Mouse (Mus musculus): ENCODE results near the gene 4930432K21Rik.

4930432K21Rik gene

DNA sequence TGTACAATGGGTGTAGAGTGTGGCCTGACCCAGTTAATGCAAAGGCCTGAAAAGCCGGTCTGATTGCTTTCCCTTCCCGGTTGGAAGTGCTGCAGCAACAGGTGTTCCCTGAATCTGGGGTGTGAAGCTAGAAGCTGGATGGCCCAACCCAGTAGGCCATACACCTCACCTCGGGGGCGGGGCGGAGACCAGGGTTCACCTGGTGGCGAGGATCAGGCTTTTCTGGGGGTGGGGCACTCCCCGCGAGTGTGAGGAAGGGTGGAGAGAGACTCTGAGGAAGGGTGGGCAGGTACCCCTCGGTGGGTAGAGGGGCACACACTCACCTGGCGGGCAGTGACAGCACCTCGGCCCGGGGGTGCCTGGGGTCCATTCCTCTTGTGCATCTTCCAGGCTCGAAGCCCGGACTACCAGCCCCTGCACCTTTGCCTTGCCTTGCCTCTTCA, 480 bp upstream of the 4930432K21Rik start:
- DNase-seq (ENCODE audit: low read depth, low spot score), result no peak

DNA sequence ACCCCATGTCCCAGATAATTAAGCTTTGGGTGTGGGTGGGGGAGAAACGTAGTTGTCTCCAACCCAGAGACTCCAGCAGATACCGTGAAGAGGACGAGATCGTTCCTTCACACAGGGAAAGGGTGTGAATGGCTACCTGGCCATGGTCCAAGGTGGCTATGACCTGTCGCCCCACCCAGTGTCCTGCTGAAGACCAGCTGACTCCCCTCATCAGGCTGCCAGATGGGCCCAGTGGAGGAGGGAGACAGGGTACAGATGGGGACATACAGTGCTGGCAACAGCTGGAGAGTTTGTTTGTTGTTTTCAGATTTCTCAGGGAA, 666 bp downstream of the 4930432K21Rik start:
- no peak for DNase-seq (ENCODE audit: low read depth, low spot score)

DNA sequence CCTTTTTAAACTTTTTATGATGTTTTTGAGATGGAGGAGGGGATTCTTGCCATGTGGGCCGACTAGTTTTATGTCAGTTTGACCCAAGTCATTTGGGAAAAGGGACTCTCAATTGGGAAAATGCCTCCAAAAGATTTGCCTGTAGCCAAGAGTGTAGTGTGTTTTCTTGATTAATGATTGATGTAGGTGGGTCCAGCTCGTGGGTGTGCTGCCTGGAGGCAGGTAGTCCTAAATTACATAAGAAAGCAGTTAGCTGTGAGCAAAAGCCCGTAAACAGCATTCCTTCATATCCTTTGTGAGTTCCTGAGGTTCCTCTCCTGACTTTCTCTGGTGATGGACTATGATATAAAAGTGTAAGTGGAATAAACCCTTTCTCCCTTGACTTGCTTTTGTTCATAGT, 1.4 kb downstream of the 4930432K21Rik start:
- DNase-seq (ENCODE audit: low read depth, low spot score), result no peak

DNA sequence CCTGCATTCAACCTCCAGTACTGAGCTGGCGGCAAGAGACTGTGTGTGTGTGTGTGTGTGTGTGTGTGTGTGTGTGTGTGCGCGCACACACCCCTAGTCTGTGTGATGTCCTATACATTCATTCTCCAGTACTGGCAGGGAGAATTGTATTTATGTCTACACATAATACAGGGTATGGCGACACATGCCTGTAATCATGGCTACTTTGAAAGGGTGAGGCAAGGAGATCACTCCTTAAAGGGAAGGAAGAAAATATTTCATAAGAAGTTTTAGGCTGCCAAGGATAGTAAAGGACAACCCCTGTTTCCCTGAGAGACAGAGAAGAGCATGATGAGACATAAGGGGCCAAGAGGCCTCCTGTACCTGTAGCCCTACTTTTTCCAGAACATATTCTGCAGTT, 9.8 kb downstream of the 4930432K21Rik start:
- DNase-seq (ENCODE audit: low read depth, low spot score), result no peak

DNA sequence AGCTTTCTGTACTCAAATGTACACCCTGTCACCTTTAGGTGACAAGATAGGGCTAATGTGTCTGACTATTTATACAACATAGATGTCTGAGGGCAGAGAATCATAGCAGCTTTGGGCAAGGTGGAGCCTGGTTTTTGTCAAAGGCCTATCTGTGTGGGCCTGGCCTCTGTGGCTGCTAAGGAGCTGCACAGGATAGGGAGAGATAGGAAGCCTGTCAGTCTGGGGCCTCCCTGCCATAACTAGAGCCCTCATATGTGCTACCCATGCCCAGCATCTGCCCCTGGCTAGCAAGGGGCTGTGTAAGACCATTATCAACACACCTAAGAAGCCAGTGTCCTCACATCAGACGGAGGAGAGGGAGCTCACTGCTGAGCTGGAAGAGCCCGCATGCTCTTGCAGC, 19.9 kb downstream of the 4930432K21Rik start:
- DNase-seq (ENCODE audit: low read depth, low spot score), result no peak

DNA sequence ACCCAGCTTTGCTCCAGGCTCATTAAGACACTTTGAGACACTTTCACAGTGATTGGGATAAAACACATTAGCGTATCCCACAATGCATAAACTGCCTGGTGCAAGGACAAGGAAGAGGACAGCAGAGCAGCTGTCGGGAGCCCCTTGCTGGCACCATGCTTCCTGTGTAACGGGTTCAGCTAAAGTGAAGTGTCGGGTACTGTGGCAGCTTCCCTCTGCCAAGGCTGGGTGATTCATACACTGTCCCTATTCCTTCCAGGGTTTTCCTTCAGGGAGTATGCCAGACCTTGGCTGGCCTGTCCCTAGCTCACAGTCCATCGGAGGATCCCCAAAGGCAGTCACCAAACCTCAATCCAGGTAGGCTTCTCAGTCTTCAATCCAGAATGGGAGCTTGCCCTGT, 22.3 kb downstream of the 4930432K21Rik start:
- DNase-seq (ENCODE audit: low read depth, low spot score), result no peak

DNA sequence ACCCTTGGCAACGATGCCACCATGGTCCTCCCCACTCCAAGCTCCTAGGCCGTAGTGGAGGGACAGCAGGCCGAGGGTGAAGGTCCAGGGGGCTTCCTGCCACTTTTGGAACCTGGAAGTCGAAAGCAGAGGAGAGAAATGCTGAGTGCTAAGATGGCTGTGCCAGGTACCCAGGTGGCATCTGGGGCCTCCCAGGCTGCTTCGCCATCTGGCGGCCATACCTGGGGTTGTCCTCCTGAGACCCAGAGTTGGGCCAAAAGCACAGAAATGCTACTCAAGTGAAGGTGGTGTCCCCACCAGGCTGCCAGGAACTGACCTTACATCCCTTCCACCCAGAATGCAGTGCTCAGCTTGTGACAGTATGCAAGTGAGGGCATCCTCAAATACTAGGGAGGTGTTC, 26.0 kb downstream of the 4930432K21Rik start:
- DNase-seq (ENCODE audit: low read depth, low spot score), result no peak

DNA sequence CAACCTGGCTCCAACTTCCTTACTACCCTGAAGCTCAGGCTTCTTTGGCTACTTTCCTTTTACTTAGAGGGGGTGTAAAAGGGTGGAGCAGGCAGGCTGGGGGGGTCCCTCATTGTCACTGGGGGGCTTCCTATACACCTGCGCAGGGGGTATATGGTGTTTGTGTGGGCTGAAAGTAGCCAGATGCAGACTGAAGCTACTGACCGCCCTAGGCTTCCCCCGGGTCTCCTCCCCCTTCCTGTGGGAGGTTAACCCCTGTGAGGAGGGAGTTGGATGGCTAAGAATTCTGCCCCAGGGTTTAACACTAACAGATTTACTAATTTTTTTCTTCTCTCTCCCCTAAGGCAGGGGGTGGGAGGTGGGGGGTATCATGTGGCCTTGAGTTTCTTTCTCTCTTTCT, 28.7 kb downstream of the 4930432K21Rik start:
- no peak for DNase-seq (ENCODE audit: low read depth, low spot score)

DNA sequence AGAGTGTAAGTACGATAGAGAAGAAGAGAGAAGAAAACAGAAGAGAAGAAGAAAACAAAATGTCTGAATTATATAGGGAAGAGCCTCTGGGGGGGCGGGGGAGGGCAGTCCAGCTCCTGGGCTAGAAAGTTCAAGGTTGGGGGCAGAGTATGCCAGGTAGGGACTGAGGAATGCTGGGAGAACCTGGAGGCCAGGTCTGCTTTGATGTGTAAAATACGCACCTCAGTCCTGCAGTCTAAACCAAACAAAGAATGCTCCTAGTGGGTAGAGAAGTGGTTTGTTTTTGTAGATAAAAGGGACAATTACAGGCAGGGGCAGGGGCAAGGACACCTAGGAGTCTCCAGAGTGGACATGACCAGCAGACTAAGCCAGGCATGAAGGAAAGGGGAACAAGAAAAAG, 29.6 kb downstream of the 4930432K21Rik start:
- no peak for DNase-seq (ENCODE audit: low read depth, low spot score)

DNA sequence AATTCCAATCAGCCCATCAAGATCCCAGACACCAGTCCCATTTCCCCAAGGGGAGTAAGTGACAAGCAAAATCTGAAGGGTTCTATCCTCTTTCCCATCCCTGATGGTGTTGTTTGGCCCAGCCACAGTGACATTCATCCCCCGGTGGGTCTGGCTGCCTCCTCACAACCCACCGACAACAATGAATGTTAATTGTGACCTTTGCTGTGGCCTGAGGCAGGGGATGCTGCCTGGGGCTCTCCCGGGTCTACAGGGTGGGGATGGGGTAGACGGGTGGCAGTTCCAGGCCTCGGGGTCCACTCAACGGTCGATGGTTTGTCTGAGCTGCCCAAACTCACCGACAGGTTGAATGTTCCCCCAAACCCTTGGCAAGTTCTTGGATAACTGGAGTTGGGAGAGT, 30.8 kb downstream of the 4930432K21Rik start:
- no peak for DNase-seq (ENCODE audit: low read depth, low spot score)

DNA sequence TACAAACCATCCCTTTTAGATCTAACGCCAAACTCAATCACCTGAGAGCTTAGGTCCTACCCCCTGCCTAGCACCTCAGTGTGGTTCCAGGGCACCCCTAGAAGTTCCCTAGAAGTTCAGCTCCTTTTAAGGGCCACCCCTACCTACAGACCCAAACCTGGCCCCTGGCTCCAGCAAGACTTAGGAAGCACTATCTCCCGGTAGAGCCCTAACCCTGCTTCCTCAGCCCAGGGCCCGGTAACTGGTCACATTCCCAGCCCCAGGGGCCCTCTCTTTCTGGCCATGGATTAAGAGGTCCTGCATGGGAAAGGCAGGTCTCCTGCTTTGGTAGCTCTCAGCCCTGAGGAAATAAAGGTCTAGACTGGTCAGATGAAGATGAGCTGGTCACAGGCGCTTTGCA, 32.1 kb downstream of the 4930432K21Rik start:
- no peak for DNase-seq (ENCODE audit: low read depth, low spot score)

DNA sequence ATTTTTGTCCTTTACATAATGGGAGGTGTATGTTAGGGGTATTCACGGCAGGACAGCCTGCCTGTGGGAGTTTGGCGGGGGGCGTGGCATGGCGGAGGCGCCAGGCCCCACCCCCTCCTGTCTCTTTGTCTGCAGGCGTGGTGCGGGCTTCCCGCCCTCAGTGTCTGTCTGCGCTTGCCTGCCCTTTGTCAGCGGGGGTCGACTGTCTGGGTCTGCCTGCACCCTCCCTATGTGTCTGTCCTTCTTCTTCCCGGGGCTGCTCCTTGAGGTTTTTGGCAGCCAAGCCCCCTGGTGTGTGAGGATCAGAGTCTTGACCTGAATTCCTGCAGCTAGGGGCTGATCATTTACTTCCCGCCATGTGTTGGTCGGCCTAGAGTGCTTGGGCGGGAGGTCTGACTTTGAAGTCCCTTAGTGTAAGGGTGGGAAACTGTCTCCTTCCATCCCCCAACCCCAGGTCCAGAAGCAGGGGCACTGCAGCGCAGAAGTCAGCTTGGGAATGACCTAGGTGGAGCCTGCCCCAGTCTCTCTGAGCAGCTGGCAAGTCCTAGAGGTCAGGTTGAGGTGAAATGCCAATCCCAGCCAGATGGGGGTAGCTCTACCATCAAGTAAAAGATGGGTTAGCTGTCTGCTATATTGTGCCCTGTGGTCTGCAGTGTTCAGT, 32.8 kb downstream of the 4930432K21Rik start:
- no peak for DNase-seq (ENCODE audit: low read depth, low spot score)

DNA sequence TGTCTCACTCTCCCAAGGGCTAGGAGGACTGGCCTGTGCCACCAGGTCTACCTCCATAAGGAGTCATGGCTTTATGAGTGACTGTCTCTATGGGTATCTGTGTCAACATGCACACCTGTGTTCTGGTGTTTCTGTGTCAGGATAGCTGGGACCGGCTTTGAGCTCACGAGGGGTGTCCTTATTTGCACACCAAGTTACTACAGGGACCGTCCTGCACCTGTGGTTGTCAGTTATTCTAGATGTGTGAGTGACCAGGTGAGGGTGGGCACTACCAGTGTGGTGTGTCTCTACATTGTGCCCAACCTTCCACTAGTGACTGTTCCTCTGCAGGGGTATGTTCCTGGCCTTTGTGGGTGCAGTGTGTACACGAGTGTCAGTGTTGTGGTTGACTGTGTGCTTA, 35.0 kb downstream of the 4930432K21Rik start:
- no peak for DNase-seq (ENCODE audit: low read depth, low spot score)

DNA sequence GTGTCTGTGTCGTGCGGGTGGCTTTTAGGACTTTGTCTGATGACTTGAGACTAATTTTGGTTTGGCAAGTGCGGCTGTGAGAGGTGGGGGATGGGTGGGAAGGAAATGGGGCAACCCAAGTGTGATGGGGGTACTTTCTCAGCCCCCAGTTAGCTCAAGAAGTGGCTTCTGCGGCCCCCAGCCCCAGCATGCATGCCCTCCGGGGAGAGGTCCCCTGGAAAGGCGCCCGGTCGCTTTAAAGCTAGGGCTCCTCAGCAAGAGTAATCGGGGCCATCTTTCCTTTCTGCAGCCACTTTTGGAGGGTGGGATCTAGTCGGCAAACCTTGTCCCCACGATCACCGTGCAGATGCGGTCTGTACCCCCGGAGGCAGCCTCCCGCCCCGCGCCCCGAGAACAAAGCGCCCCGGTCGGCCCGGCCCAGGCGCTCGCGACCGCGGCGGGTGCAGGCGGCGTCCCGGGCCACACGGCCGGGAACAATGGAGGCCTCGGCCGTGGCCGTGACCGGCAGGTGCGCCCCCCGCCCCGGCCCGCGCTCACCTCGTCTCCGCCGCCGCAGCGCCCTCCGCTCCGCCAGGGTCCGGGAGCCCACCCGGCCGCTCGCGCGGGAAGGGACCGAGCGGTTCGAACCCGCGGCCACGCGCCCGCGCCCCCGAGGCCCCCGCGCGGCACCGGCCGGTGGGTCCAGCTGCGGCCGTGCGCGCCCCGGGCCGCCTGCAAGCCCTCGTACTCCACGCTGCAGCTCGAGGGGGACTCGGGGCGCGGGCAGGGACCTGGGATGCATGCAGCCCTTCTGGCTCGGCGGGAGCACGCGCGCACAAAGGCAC, 35.6 kb downstream of the 4930432K21Rik start:
- no peak for DNase-seq (ENCODE audit: low read depth, low spot score)

DNA sequence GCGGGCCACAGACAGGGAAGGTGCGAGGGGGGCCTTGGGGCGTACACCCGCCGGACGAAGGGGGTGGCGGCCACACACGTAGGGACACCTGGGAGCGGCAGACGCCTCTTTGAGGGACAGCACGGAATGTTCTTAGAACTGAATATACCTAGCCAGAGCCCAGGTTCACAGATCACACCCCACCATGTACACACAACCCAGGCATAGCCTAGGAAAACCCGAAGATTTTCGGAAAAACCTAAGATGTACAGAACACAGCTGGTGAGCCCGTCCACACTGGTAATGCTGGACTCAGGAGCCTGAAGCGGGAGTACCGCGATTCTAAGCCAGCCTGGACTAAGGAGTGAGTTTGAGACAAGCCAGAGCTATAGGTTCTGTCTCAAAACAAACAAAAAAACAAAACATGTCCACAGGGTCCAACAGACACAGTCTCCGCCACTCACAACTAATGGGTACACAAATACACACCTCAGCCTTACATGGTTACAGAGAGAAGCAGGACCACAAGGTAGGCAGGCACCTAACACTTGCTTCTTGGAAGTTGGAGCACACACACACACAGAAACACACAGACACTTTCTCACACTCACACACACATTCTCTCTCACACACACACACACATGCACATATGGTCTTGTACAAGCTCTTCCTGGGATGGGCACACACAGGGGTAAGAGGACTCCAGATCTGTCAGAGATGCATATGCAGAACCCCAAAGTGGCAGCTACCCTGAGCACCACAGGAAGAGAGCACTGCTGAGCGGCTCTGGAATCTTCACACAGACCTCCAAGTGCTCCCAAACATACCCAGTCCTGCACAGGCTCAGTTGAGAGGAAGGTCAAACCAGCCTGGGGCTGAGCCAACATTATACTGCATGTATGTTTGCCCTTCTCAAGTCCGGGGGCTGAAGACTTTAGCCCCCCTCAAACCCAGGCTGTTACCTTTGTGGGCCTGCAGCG, 36.5 kb downstream of the 4930432K21Rik start:
- DNase-seq (ENCODE audit: low read depth, low spot score), result no peak

DNA sequence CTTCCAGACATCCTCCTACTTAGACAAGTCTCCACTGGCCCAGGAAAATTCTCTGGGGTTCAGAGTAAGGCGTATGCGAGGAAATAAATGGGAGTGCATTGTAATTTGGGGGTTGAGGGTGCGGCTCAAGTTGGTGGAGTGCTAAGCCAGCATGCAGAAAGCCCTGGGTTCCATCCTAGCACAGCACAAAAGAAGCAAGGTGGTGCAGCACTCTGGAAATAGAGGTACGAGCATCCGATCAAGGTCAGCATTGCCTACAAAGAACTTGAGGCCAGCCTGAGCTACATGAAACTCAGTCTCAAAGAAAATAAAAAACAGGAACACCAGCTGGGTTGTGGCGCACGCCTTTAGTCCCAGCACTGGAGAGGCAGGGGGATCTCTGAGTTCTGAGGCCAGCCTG, 37.3 kb downstream of the 4930432K21Rik start, which contains the start of gene Nanos3:
Gene Nanos3 (minus strand): TSS at position 101 of the 400 bp plus-strand sequence.
- no peak for DNase-seq (ENCODE audit: low read depth, low spot score)

DNA sequence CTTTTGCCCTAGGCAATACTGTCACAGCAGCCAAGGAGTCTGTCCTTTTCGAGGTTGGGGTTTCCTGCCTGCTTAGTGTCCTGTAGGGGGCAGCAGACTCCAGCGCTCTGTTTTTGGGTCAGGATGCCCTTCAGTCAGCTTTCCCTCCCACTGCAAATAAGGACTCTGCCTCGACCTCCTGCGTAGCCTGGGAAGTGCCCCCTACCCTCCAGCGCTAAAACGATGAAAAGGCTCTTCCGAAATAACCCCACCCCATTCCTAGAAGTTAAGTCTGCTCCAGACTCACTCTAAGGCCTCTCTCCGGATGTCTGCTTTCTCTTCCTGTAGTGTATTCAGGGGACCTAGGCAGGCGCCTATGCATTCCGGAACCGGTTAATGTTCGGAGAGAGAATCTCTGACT, 38.7 kb downstream of the 4930432K21Rik start:
- DNase-seq (ENCODE audit: low read depth, low spot score), result peak; percentile 87

DNA sequence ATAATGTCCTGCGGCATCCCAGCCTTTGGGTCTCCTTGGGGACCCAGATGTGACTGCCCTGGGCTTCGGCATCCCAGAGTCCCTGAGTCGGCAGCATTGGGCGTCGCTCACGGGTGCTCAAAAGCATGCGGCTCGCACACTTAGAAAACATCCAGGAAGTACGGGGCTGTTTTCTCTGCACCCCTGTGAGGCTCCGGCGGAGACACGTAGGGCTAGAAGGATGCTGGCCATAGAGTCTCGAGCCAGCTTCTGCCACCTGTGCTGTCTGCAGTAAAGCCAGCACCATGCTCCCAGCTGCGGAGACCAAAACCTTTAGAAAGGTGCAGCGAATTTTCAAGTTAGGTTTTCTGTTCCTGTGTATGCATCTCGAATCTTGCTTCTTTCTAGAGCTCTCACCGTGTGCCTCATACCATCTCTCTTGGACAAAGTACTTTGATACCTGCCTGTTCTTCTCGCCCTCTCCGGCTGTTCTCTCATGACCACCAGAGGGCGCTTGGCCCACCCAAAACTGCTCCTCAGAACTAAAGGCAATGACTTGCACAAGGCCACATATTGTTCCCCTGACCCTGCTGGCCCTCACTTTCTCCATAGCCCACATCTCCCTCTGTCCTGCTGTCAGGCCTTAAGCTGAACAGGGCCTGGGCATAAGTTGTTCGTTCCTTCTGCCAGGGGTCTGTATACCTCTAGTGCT, 39.4 kb downstream of the 4930432K21Rik start:
- peak; percentile 80 for DNase-seq (ENCODE audit: low read depth, low spot score)

DNA sequence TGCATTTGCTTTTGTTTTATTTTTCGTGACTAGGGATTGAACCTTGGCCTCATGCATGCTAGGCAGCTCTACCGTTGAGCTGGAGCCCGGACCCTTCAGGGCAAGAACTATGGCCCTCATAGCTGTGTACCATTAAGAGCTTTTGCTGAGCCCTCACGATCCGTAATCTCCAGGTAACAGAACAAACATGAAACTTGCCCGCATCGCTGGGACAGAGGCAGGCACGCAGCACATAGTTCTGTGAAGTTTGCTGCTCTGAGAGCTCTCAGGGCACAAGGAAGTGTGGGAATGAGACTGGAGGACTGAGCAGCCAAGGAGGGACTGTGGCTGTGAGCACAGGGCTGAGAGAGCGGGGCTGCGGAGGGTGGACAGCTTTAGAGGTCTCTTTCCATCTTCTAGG, 40.8 kb downstream of the 4930432K21Rik start:
- DNase-seq (ENCODE audit: low read depth, low spot score), result no peak

DNA sequence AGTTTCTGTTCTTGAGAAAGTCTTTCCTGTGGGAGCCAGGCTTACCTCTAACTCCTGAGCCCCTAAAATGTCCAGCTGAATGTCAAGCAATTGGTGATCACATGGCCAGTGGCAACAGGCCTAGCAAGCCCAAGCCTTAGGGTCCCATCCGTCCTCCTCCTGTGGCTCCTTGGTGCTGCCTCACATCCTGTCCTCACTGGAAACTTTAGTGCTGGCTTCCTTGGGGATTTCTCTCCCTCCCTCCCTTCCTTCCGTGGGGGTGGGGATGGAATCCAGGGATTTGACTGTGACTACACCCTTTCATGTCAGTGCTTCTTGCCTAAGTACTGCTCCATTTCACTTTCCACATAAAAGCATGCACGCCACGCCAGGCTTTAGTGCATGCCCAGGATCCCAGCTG, 41.8 kb downstream of the 4930432K21Rik start:
- DNase-seq (ENCODE audit: low read depth, low spot score), result no peak

DNA sequence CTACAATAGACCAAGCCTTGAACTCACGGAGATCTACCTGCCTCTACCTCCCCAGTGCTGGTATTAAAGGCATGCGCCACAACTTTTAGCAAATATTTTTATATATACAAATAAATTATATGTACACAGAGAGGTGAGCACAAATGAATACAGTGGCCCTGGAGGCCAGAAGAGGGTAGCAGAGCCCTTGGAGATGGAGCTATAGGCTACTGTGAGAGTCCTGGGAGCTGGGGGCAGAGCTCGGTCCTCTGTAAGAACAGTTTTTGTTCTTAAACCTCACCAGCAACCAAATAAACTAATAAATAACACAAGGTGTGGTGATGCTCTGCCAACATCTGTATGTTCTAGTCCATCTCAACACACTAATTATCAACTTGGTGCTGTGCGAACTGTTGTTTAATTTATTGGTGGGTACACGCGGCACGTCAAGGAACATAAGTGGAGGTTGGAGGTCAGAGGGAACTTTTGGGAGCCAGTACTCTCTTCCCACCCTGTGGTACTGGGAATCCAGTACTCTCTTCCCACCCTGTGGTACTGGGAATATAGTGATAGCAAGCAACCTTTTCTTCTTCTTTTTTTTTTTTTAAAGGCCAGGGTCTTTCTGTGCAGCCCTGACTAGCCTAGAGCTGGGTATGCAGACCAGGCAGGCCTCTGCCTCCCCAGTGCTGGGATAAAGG, 42.5 kb downstream of the 4930432K21Rik start:
- DNase-seq (ENCODE audit: low read depth, low spot score), result no peak
